Mouse (Mus musculus): Measurements from ENCODE around the gene Ncs1. TPM values are rescaled to one million over a fixed set of nuclear protein-coding genes. Genes with fewer than 3 reads are reported as not detected.

The Ncs1 gene
- polyA plus RNA-seq, 1 experiment from 2014 or later: 108 TPM

DNA sequence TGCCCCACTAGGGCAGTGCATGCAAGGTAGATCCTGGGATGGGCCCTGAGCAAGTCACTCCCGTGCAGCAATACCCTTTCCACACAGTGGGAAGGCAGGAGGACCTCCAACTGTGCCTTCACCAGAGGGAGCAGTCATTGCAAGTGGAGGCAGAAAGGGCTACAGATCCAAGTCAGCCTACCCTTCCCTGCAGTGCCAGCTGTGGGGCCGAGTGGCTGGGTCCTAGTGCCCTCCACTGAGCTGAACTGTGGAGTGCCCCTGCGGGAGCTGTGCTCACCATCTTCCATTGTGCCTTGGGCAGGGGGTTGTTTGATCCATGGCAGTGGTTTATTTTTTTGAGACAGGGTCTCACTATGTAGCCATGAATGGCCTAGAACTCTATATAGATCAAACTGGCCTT lies 34.4 kb upstream of the Ncs1 start:
- no peak overlapping the region for H3K9ac ChIP-seq
- no peaks in the 10 kb centered on the region for H3K27me3 ChIP-seq (replicated peaks)
- no peak for ATAC-seq (ENCODE audit: low FRiP score, low read depth)
- no peaks in the 10 kb centered on the region for H3K9me3 ChIP-seq
- no peak overlapping the region for H3K4me3 ChIP-seq
- H3K4me1 ChIP-seq: peaks cover 14% of the 10 kb centered on the region
- H3K27ac ChIP-seq: no peak overlapping the region
- WGBS: 67% methylated on average over 3 of the region's 3 CpGs
- H3K36me3 ChIP-seq: peaks cover 66% of the 10 kb centered on the region
- H3K4me2 ChIP-seq (replicated peaks): no peak overlapping the region

DNA sequence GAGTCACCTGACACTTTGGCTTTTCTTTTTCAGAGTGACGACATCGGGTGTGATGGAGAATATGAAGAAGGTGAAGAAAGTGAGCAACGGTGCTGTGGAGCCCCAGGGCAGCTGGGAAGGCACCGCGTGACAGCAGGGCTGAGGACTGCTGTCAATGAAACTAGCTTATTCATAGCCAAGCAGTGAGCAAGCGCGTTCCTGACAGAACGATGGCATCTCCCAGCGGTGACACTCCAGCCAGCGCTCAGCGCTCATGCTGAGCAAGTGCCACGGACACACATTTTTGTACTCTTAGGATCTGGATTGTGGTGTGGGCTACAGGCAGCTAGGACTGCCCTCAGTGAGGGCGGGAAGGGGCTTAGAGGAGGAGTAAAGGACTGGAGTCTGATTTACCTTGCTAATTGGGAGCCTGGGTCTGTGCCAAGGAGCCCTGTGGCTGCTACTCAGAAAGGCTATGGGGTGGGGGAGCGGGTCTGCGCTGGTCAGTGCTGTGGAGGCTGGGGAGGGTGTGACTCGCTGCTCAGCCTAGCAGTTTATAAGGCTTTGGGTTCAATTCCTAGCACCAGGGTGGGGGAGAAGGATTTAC lies 31.3 kb upstream of the Ncs1 start:
- 88% methylated on average over 16 of the region's 16 CpGs for WGBS
- H3K4me2 ChIP-seq (replicated peaks): no peak overlapping the region
- H3K9me3 ChIP-seq: no peaks in the 10 kb centered on the region
- H3K36me3 ChIP-seq: peaks cover 61% of the 10 kb centered on the region
- peaks cover 5% of the 10 kb centered on the region for H3K4me1 ChIP-seq
- H3K27me3 ChIP-seq (replicated peaks): no peaks in the 10 kb centered on the region
- no peak overlapping the region for H3K9ac ChIP-seq
- no peak overlapping the region for H3K4me3 ChIP-seq
- no peak for ATAC-seq (ENCODE audit: low FRiP score, low read depth)
- H3K27ac ChIP-seq: no peak overlapping the region

DNA sequence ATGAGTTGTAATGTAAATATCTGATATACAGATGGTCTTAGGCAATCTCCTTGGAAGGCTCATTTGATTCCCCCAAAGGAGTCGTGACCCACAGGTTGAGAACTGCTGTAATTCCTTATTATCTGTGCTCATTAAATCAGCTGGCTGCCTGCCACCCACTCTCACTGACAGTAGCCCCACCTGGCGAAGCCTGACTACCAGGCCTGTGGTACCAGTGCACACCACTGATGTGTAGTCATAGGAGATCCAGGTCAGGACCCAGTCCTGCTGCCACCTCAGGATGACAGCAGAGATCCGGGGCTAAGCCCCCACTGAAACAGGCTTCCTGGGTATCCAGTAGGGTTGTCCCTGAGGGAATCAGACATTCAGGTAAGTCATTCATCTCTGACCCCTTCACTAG lies 27.0 kb upstream of the Ncs1 start:
- Histone ChIP-seq H3K27me3 (replicated peaks) (no peaks in the 10 kb centered on the region), H3K36me3 (peaks cover 32% of the 10 kb centered on the region), H3K9ac (no peak overlapping the region), H3K4me2 (replicated peaks) (no peak overlapping the region), H3K4me1 (no peaks in the 10 kb centered on the region), H3K4me3 (no peak overlapping the region), H3K27ac (no peak overlapping the region), H3K9me3 (no peaks in the 10 kb centered on the region)
- WGBS: 81% methylated on average over 3 of the region's 3 CpGs
- no peak for ATAC-seq (ENCODE audit: low FRiP score, low read depth)

DNA sequence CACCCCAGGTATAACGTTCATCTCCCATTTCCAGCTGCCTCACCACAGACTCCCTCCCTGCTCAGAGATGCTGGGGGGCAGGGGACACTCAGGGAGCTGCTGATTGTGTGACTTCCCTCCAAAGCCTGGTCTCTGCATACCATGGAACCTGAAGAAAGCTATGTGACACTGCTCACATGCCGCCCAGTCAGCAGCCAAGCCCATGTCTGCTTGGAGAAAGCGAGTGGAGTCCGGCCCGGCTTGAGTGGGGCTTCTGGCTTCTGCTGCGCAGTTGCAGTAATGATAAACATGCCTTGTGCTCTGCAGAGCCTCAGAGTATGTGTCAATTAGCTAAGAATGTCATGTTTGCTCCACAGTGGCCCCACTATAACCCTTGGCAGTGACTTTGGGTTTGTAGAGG lies 26.2 kb upstream of the Ncs1 start:
- Histone ChIP-seq H3K9me3 (no peaks in the 10 kb centered on the region), H3K27ac (no peak overlapping the region), H3K4me3 (no peak overlapping the region), H3K27me3 (replicated peaks) (no peaks in the 10 kb centered on the region), H3K9ac (no peak overlapping the region), H3K4me2 (replicated peaks) (no peak overlapping the region), H3K36me3 (peaks cover 23% of the 10 kb centered on the region), H3K4me1 (no peaks in the 10 kb centered on the region)
- no peak for ATAC-seq (ENCODE audit: low FRiP score, low read depth)
- WGBS: 84% methylated on average over 6 of the region's 6 CpGs

DNA sequence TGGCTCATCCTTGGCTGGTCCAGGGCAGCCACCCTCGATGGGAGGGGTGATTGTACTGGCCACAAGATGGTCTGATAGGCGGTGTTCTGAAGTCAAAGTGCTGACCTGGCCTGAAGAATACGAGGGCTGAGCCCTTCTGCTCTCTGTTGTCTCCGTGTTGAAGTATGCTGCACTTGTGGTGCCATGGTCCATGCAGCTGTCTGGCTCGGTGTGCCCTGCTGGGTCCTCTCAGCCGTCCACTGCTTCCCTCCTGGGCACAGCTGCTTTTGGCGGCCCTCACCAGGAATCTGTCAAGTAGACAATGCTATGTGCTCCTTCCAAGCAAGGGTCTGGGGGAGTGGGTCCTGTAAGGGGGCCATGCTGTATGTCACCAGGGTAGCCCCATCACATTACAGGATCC lies 24.8 kb upstream of the Ncs1 start:
- Histone ChIP-seq H3K9me3 (no peaks in the 10 kb centered on the region), H3K36me3 (peaks cover 12% of the 10 kb centered on the region; the same call in 1 of the 2 replicates), H3K9ac (no peak overlapping the region), H3K27ac (no peak overlapping the region), H3K4me1 (no peaks in the 10 kb centered on the region), H3K27me3 (replicated peaks) (no peaks in the 10 kb centered on the region), H3K4me3 (no peak overlapping the region), H3K4me2 (replicated peaks) (no peak overlapping the region)
- no peak for ATAC-seq (ENCODE audit: low FRiP score, low read depth)
- 77% methylated on average over 7 of the region's 7 CpGs for WGBS

DNA sequence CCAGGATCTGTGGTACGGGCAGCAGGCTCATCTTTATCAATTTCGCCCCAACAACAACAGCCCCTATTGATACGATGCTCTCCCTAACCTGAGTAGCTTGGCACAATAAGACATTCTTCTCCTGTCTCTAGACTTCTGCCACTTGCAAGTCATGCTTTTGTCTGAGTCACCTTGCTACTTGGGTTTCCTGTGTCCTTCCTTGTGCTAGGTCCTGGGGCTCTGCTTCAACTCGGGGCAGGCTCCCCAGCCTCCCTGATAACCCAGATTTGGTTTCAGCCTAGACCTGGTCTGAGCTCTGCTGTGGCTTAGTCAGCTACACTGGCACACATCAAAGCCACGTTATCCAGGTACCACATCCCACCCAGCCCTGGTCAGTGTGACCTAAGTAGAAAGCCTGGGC lies 24.0 kb upstream of the Ncs1 start:
- peaks cover 5% of the 10 kb centered on the region; the same call in 1 of the 2 replicates for H3K36me3 ChIP-seq
- no peak overlapping the region for H3K9ac ChIP-seq
- no peak overlapping the region for H3K4me3 ChIP-seq
- no peaks in the 10 kb centered on the region for H3K4me1 ChIP-seq
- 0 out of 2 replicates have a peak, but pooled peaks cover 4% of the 10 kb centered on the region for H3K9me3 ChIP-seq
- H3K4me2 ChIP-seq (replicated peaks): no peak overlapping the region
- H3K27me3 ChIP-seq (replicated peaks): no peaks in the 10 kb centered on the region
- H3K27ac ChIP-seq: no peak overlapping the region
- WGBS: 79% methylated on average over 5 of the region's 5 CpGs
- ATAC-seq (ENCODE audit: low FRiP score, low read depth): no peak

DNA sequence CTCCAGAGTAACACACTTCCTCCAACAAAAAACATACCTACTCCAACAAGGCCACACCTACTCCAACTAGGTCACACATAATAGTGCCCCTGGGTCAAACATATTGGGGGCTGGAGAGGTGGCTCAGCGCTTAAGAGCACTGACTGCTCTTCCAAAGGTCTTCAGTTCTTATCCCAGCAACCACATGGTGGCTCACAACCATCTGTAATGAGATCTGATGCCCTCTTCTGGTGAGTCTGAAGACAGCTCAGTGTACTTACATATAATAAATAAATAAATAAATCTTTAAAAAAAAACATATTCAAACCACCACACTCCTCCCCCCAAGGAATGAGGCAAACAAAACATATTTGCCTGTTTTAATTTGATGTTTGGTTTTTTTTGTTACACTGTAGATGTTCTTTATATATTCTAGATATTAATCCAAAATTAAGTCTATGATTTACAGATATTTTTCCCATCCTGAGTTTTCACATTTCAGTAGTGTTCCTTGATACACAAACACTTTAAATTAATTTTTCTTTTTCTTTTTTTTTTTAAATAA lies 16.8 kb upstream of the Ncs1 start:
- ATAC-seq (ENCODE audit: low FRiP score, low read depth): no peak
- Histone ChIP-seq H3K9me3 (peaks cover 4% of the 10 kb centered on the region; the same call in 1 of the 2 replicates), H3K27me3 (replicated peaks) (no peaks in the 10 kb centered on the region), H3K4me3 (no peak overlapping the region), H3K9ac (no peak overlapping the region), H3K36me3 (no peaks in the 10 kb centered on the region), H3K4me2 (replicated peaks) (no peak overlapping the region), H3K4me1 (no peaks in the 10 kb centered on the region), H3K27ac (no peak overlapping the region)
- WGBS: 63% methylated on average over 1 of the region's 1 CpGs

DNA sequence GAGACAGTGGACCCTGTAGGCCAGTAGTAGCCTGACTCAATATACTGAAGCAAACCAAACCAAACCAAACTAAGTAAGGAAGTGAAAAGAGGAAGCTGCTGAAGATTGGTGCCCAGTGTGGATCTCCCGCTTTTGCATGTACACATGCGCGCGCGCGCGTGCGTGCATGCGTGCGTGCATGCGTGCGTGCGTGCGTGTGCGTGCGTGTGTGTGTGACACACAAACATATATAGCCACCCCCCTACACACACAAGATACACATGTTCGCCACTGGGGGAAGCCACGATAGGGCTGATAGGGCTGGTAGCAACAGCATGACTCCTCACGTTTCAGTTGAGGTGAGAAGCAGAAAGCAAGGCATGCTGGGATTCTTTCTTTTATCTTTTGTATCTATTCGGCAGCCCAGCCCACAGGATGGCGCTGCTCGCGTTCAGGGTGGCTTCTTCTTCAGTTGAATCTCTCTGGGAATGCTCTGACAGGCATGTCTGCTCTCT lies 6.4 kb upstream of the Ncs1 start:
- Histone ChIP-seq H3K4me3 (peak overlapping the region; percentile 7; the same call in 1 of the 2 replicates), H3K9ac (no peak overlapping the region), H3K27me3 (replicated peaks) (peaks cover 17% of the 10 kb centered on the region), H3K27ac (no peak overlapping the region), H3K9me3 (no peaks in the 10 kb centered on the region), H3K4me1 (0 out of 2 replicates have a peak, but pooled peaks cover 4% of the 10 kb centered on the region), H3K36me3 (no peaks in the 10 kb centered on the region), H3K4me2 (replicated peaks) (peak overlapping the region; percentile 45)
- WGBS: 39% methylated on average over 23 of the region's 23 CpGs
- no peak for ATAC-seq (ENCODE audit: low FRiP score, low read depth)

DNA sequence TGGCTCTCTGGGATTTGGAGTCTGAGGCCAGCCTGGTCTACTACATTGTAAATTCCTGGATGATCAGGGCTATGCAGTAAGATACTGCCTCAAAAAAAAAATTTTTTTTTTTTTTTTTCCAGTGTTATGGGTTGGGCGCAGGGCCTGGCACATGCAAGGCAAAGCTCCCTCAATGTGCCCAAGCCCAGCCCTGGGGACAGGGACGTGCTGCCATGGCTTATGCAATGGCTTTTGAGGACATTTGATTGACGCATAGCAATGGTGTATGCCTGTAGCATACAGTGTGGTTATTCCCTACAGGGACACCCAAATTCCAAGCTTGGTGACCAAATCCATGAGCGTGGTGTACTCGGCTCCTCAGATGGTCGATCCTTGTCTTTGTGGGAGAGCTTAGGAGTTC lies 5.8 kb upstream of the Ncs1 start:
- no peaks in the 10 kb centered on the region for H3K36me3 ChIP-seq
- peak overlapping the region; percentile 45; the same call in 1 of the 2 replicates for H3K4me2 ChIP-seq (replicated peaks)
- H3K27me3 ChIP-seq (replicated peaks): peaks cover 17% of the 10 kb centered on the region
- no peak overlapping the region for H3K4me3 ChIP-seq
- no peak overlapping the region for H3K27ac ChIP-seq
- no peaks in the 10 kb centered on the region for H3K9me3 ChIP-seq
- no peak for ATAC-seq (ENCODE audit: low FRiP score, low read depth)
- no peak overlapping the region for H3K9ac ChIP-seq
- H3K4me1 ChIP-seq: peaks cover 8% of the 10 kb centered on the region; the same call in 1 of the 2 replicates
- WGBS: 84% methylated on average over 6 of the region's 6 CpGs

DNA sequence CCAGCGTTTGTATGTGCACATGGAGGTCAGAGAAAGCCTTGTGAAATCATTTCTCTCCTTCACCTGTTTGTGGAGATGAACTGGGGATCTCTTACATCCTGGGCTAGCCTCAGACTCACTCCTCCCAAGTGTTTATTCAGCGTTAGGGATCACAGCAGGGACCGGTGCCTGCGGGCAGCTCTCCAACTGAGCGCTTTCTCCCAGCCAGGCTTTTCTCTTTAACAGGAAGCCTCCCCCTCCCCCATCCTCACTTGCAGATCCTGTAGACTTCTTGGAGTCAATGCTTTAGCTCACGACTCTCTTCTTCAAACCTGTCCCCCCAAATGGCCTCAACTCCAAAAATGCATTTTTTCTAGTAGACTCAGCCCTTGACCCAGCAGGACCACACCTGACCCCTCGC lies 4.0 kb upstream of the Ncs1 start:
- Histone ChIP-seq H3K27ac (no peak overlapping the region), H3K9ac (no peak overlapping the region), H3K4me2 (replicated peaks) (no peak overlapping the region), H3K4me3 (no peak overlapping the region), H3K4me1 (peaks cover 17% of the 10 kb centered on the region), H3K36me3 (no peaks in the 10 kb centered on the region), H3K27me3 (replicated peaks) (peaks cover 17% of the 10 kb centered on the region), H3K9me3 (no peaks in the 10 kb centered on the region)
- WGBS: 19% methylated on average over 7 of the region's 7 CpGs
- no peak for ATAC-seq (ENCODE audit: low FRiP score, low read depth)

DNA sequence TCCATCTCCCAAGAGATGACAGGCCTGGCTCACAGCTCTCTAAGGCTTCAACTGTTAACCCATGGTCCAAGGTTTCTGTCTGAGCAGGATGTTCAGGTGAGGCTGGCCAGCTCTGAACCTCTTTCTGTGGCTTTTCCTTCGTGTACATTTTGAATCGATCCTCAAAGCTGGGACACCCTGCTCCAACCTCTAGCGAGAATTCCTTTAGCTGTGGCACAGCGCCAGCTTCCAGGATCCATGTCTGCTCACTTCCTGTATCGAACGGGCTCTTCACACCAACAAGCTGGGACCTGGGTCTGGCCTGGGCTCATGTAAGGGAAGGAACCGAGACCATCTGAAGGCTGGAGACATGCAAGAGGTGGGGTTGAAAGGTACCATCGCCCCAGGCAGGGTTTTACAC lies 1.4 kb upstream of the Ncs1 start:
- WGBS: 81% methylated on average over 8 of the region's 8 CpGs
- Histone ChIP-seq H3K27me3 (replicated peaks) (peaks cover 17% of the 10 kb centered on the region), H3K4me3 (no peak overlapping the region), H3K4me1 (peaks cover 36% of the 10 kb centered on the region), H3K27ac (no peak overlapping the region), H3K9ac (no peak overlapping the region), H3K4me2 (replicated peaks) (no peak overlapping the region), H3K9me3 (no peaks in the 10 kb centered on the region), H3K36me3 (peaks cover 11% of the 10 kb centered on the region; the same call in 1 of the 2 replicates)
- no peak for ATAC-seq (ENCODE audit: low FRiP score, low read depth)

DNA sequence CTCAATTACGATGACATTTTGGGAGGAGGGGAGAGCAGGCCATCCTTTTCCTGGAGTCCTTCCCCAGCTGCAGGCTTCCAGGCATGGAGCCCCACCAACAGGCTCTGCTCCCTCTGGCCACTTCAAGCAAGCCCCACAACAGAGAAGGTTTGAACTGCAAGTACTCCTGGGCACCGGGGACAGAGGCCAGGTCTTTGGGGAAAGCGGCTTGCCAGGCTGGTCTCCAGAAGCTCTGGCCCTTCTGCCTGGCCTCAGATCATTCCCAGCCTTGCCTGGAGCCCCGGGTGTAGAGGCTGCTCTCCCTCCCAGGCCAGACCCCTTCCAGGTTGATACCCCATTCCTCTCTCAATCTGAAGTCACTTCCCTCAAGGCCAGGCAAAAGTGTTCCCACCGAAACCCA lies 572 bp upstream of the Ncs1 start:
- peak overlapping the region; percentile 81; the same call in 1 of the 2 replicates for H3K27ac ChIP-seq
- WGBS: 16% methylated on average over 5 of the region's 5 CpGs

More for the DNA sequence above, 572 bp upstream of the Ncs1 start:
- Histone ChIP-seq H3K9ac (peak overlapping the region; percentile 93), H3K27me3 (replicated peaks) (peaks cover 17% of the 10 kb centered on the region), H3K4me3 (peak overlapping the region; percentile 90), H3K4me2 (replicated peaks) (peak overlapping the region; percentile 83), H3K4me1 (peaks cover 40% of the 10 kb centered on the region), H3K9me3 (no peaks in the 10 kb centered on the region), H3K36me3 (peaks cover 12% of the 10 kb centered on the region; the same call in 1 of the 2 replicates)
- 0 out of 2 replicates have a peak, but pooled peaks have one; percentile 7 for ATAC-seq (ENCODE audit: low FRiP score, low read depth)
